Mouse (Mus musculus) 3T3-L1 (cell line): Measurements from ENCODE around the gene Ly6c2.
"Not testable (repeated sequence)": the region's sequence is repeated elsewhere in the genome, so short reads cannot be mapped to it uniquely, and the experiment has no call there.

Source experiments
- DNase-seq: peaks from one replicate; pipeline ENCODE4 v3.0.0-alpha.2; 2015; ENCODE audit warnings: low read depth, low spot score

Ly6c2 gene

DNA sequence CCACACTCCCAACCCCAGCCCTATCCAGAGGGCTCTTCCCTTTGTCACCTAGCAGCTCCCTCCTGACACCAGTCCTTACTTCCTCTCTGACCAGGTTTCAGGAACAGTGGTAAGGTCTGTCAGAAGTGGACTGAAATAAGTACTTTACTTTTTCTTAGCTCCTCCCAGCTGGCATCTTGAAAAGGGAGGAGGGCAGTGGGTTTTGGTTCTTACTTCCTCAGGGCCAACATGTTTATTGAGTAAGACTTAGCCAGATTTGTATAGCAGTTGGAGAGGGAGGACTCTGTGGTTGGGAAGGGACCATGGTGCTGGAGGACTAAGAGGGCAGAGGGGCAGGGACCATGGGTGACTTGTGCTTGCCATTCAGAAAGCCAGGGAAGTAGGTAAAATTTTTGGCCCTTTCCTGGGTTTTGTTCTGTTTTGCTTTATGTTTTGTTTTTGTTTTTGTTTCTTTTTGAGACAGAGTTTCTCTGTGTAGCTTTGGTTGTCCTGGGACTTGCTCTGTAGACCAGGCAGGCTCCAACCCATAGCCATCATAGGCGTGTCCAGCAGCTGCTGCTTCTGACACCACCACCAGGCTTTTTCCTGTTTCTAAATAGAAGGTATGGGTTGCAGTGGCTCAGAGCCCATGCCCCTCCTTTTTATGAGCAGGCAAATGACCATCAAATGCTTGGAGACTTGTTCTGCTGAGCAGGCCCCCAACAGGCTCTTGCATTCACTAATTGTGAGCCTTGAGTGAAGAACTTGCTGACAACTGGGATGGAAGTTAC is at the start of gene Ly6c2:
Gene Ly6c2 (minus strand): TSS at position 110 of the 770 bp plus-strand sequence.
- not testable (repeated sequence) for DNase-seq

DNA sequence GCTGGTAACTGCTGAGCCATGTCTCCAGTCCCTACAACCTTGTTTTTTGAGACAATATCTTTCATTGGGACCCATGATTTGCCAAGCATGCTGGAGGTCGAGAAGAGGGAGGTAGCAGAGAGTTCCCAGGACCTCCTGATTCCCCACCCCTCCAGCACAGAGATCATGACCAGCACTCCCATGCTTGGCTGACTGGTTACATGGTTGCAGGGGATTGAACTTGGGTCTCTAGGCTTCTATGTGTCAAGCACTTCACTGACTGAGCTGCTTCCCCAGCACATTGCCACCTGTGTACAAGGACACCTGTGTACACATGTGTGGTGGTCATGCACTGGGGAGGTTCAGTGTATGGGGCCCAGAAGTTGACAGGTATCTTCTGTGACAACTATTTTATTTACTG is 45.9 kb upstream of the Ly6c2 start:
- DNase-seq, result no peak

GRCm38 (mm10) chr15:75154940-75155339 is 43.2 kb upstream of the Ly6c2 start, which contains the start of gene Ly6g:
Gene Ly6g, plus strand, starts transcription at chr15:75155240.
- DNase-seq, result no peak

GRCm38 (mm10) chr15:75153087-75153486 is 41.3 kb upstream of the Ly6c2 start:
- DNase-seq, result no peak

DNA sequence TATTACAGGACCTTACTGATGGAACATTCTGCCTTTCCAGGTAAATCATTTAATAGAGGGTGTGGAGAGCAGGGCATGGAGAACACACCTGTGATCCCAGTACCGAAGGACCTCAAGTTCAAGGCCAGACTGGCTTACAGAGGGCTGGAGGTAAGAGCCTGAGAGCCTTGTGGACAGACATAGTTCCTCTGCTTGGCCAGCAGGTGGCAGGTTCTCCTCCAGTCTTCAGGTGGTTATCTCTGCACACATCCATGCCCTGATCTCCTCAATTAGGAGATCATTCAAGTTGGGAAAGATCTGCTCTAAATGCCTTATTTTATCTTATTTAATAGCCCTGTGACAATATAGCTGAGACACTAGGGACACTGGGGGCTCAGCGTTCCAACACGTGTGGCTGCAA is 32.0 kb upstream of the Ly6c2 start:
- DNase-seq, result peak; percentile 45

- peak; percentile 60 for DNase-seq
These were observed 30.1 kb upstream of the Ly6c2 start for GRCm38 (mm10) chr15:75141812-75142360.

DNA sequence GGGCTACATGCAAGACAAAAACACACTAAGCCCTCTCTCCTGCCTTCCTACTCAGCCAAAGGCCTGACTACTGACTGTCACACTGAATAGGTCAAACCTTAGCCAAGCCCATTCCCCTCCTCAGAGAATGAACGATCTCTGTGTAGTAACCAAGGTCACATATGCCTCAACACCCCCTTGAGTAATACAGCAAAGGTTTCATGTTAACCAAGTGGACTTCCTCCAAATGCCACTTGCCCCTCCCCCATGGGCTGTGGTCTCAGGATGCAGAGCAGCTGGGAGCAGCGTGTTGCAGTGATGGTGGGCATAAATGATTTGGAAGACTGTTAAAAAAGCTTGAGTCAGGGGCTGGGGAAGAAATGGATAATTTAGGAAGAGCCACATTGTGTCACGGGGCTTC is 26.0 kb upstream of the Ly6c2 start:
- DNase-seq, result not testable (repeated sequence)

GRCm38 (mm10) chr15:75135090-75135783 is 23.5 kb upstream of the Ly6c2 start:
- DNase-seq, result not testable (repeated sequence)

- not testable (repeated sequence) for DNase-seq
These were observed 20.6 kb upstream of the Ly6c2 start for GRCm38 (mm10) chr15:75132346-75132745.

DNA sequence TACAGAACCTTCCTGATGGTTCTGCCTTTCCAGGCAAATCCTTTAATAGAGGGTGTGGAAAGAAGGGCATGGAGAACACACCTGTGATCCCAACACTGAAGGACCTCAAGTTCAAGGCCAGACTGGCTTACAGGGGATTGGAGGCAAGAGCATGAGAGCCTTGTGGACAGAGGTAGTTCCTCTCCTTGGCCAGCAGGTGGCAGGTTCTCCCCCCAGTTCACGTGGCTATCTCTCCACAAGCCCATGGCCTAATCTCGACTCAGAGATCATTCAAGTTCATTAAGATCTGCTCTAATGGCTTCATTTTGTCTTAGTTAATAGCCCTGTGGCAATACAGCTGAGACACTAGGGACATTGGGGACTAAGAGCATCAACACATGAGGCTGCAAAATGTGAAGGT is 8.3 kb upstream of the Ly6c2 start:
- DNase-seq, result peak; percentile 62

GRCm38 (mm10) chr15:75118742-75119141 is 7.0 kb upstream of the Ly6c2 start:
- peak; percentile 53 for DNase-seq

DNA sequence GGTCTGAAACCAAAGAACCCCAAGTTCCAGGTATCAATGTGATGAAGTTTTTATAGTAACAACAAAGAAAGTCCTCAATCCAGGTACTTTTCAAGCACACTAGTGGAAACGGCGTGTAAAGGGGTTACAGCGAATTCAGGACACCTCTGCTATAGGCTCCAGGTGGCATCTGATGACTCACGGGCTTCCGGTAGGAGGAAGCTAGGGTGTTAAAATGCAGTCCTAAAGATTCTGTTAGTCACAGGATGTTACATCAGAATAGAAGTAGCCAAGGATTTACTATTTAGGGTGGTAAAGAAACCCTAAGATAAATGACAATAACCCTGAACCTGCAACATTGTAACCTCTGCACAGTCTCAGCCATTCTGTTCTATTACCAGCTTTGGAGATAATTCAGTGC is 5.7 kb upstream of the Ly6c2 start:
- not testable (repeated sequence) for DNase-seq

DNA sequence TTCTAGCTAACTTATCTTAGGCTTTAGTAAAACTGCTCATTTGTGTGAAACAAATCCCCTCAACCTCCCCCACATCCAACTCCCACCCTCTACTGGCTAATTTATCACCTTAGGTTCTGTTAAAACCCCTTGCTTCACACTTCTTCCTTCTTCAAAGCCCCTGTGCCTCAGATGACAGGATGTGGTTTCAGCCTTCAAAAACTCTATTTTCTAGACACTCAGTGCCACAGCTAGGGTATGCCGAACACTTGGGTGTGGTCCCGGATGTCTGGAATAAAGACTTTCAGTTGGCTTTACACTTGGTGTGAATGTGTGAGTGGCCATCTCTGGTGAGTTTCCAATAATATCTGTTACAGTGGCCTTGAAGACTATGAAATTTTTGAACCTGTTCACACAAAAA is 4.8 kb upstream of the Ly6c2 start:
- DNase-seq, result no peak

DNA sequence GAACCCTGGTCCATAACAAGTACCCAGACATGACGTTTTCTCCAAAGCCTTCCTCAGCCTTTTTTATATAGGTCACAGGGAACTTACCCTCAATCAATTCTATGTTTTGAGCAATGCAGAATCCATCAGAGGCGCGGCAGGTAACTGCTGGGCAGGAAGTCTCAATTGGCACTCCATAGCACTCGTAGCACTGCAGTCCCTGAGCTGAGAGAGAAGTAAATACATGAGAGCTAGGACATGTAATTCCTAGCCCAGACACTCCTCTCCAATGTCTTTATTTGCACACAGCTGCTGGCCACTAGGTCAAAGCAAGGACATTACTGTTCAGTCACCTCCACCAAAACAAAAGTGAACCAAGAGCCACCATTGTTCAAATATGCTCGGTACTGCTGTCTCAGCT is 1.3 kb downstream of the Ly6c2 start:
- DNase-seq, result not testable (repeated sequence)

GRCm38 (mm10) chr15:75099261-75099660 is 12.5 kb downstream of the Ly6c2 start:
- DNase-seq, result no peak

DNA sequence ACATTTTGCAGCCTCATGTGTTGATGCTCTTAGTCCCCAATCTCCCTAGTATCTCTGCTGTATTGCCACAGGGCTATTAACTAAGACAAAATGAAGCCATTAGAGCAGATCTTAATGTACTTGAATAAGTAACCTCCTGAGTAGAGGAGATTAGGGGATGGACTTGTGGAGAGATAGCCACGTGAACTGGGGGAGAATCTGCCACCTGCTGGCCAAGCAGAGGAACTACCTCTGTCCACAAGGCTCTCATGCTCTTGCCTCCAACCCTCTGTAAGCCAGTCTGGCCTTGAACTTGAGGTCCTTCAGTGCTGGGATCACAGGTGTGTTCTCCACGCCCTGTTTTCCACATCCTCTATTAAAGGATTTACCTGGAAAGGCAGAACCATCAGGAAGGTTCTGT is 23.7 kb downstream of the Ly6c2 start:
- peak; percentile 14 for DNase-seq

- DNase-seq, result no peak
These were observed 41.8 kb downstream of the Ly6c2 start for GRCm38 (mm10) chr15:75069965-75070364.

- peak; percentile 76 for DNase-seq
These were observed 49.7 kb downstream of the Ly6c2 start for GRCm38 (mm10) chr15:75062030-75062574.

DNA sequence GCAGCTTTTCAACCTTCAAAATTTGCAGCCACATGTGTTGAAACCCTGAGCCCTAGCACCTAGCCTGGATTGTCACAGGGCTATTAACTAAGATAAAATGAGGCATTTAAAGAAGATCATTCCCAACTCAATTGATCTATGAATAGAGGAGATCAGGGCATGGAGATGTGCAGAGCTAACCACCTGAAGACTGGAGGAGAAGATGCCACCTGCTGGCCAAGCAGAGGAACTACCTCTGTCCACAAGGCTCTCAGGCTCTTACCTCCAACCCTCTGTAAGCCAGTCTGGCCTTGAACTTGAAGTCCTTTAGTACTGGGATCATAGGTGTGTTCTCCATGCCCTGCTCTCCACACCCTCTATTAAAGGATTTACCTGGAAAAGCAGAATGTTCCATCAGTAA is 51.3 kb downstream of the Ly6c2 start:
- DNase-seq, result peak; percentile 64
